Mouse (Mus musculus): Measurements from ENCODE around the gene Gpbp1l1.

GRCm38 (mm10) chr4:116536351-116536750, 21.1 kb upstream of the Gpbp1l1 start:
- no peak for TF ChIP-seq CTCF (IDR thresholded peaks at IDR 0.05)
- TF ChIP-seq EP300 (IDR thresholded peaks at IDR 0.05): no peak

All from lung, postnatal 0 days (tissue).